Mouse (Mus musculus) thymus, postnatal 36 days (tissue): ENCODE data around the gene Cnmd.

ENCODE experiments used
- DNase-seq, 2 experiments: peaks; one replicate each; pipeline ENCODE4 v3.0.0; 2022; ENCODE audit warnings: mixed read lengths in 2 of 2

Gene Cnmd

GRCm38 (mm10) chr14:79662001-79662400 is at the start of gene Cnmd:
Gene Cnmd (minus strand): TSS chr14:79662170.
- no peak for DNase-seq

GRCm38 (mm10) chr14:79711301-79711700 is 49.3 kb upstream of the Cnmd start:
- no peak for DNase-seq

GRCm38 (mm10) chr14:79703523-79704172 is 41.7 kb upstream of the Cnmd start:
- no peak for DNase-seq

DNA sequence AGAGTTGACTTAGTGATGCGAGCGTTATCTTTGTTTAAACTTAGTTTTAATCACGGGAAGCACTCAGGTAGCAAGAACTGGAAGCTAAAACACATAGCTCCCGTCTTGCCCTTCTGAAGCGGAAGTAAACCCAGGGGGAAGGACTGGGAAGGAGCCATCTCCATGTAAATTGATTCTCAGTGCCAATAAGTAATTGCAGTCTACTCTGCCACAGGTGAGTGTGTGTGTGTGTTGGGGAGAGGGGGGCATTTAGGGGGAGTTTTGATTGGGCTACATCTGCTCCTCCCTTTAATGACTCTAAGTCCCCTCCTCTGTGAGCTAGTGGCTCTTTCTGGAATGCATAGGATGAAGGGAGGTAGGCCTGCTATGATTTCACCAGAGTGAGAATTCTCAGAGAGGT is 39.6 kb upstream of the Cnmd start:
- DNase-seq, result no peak

DNA sequence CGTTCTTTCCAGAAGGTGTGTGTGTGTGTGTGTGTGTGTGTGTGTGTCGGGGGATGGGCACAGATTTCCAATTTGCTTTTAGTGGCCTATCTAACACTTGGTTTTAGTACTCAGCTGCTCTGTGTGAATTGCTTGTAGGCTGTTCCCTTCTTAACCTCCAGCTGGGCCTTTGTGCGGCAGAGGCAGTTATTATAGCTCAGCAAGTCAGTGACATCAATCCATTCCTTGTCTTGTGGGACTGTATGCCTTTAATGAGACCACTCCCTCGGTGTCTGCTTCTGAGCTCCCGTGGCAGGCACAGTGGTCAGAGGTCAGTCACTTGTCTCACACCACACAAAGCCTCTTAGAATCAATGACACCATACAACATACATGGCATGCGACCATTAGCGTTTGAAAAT is 39.1 kb upstream of the Cnmd start:
- DNase-seq, result no peak

DNA sequence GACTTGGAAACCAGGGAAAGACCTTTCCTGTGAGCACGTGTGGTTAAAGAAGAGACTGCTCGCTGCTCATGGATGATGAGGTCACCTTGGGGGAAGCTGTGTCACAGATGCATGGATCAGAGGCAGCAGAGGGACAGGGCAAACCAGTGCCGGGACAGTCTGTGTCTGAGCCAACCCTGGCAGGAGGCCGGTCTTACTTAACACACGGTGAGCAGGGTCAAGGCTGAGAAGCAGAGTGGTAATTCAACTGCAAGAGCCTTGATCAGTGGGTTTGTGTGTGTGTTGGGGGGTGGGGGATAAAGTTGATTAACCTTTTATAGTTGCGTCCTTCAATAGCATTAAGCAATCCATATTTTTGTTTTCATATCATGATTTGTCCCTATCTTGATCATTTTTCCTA is 37.4 kb upstream of the Cnmd start:
- DNase-seq, result no peak

DNA sequence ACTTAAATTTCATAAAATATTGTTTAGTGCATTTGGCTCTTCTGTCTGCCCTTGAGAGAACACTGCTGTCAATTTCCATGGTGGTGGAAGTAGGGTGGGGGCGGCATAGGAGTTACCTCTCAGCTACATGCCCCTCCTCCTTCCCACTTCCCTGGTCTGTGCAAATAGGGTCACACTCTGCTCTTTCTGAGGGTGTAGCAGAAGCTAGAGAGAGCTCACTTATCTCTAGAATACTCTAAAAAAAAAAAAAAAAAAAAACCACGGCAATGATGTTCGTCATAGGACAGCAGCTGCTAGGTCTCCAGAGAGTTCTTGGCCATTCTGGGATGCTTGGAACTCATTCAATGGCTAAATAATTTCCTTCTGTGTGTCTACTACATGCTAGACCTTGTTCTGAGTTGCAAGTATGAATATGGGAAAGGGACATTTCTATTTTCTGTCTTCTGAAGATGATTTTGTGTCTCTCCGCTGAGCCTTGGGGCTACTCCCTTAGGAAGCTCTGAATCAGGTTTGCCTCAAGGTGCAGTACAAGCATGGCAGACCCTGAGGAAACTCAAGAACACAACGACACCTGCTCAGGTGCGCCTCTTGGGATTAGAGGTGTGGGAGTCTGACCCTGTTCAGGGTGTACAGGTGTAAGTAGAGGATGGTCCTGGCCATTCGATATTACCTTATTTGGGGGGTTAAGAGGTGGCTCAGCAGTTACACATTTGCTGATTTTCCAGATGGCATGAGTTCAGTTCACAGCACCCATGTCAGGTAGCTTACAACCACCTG is 28.3 kb upstream of the Cnmd start:
- DNase-seq, result no peak

- no peak for DNase-seq
These were observed 18.7 kb upstream of the Cnmd start for GRCm38 (mm10) chr14:79680652-79681051.

DNA sequence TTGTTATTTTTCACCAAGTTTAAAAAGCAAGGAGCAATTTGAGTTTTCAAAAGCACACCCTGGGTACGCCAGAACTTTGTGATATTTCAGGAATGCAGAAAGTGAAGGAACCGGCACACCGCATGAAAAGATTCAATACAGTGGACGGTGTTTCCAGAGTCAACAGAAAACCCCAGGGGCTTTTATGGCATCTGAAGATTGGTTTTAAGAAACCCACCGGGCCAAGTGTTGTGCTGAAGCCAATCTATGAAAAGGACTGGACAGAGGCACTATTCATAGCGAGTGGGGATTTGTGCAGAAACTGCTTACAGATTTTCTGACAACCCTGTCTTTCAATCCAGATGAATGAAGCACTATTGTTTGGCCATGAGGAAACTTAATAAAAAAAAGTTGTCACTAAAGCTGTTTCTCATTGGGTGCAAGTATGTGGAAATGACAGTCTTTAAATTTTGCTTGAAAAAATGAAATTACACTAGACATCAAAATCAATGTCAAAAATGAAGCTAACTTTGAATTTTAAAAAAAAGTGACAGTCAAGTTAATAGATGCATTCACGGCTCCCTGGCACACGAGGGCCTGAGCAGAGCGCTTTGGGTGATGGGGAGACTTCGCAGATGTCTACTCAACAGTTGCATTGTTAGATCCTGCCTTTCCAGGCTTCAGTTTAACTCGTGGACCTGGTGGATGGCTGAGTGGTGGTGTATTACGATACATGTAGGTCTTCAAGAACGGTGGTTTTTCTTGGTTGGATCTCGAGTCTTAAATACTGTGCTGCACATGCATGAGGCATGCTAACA is 16.1 kb upstream of the Cnmd start:
- no peak for DNase-seq

DNA sequence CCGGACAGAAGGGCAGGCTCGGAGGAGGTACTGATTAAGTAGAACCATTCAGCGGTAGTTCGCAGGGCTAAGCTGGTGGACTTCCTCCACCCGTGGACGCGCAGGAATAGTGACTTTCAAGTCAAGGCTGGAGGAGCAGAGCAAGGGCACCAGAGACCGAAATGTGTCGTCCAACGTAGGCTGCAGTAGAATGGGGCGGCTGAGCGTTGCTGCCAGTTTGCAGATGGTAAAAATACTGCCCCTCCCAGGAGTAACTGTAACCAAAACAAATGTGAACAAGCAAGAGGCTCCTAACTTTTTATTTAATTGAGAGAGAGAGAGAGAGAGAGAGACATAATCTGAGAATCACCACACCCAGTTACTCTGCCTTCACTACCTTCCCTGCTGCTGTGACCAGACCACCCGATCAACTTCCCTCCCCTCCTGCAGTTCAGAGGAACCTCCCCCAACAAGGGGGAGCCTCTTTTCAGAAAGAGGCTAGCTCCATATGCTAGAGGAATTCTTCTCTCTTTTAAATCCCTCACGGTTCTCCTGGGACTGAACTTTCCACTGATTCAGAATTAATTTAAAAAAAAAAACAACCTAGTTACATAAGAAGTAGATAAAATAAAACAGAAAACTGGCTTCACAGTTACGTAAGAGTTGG is 15.3 kb upstream of the Cnmd start:
- no peak for DNase-seq

- DNase-seq, result no peak
These were observed 11.4 kb upstream of the Cnmd start for GRCm38 (mm10) chr14:79673083-79674013.

DNA sequence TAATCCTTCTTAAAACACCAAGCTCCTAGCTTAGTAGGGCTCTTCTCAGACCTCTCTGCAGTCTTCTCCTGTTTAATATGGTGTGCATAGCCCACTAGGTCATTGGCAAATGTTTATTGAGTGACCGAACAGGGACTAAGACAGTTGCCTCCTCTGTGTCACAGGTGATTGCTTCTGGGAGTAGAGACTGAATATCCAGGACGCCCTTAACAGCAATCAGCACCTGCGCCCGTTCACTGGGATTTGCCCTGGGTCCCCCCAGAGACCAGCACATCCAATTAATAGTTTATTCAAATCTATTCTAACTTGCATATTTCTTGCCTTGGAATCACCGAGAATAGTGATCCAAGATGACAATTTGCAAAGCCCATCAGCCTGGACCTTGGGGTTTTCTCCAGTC is 10.6 kb upstream of the Cnmd start:
- DNase-seq, result no peak

DNA sequence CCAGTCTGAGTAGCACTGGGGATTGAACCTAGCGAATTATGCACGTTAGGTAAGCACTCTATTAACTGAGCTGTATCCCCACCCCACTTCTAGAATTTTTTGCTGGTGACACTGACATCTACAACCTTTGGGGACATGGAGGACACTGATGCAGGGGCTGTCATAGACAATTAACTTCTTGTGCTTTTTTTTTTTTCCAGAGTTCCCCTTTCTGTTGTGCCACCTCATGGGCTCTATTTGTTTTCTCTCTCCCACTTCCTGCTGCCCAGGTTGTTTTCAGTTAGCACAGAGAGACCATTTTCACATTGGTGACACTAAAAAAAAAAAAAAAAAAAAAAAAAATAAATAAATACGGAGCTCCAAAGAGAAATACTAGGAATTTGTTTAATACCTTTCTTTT is 9.0 kb upstream of the Cnmd start:
- no peak for DNase-seq

DNA sequence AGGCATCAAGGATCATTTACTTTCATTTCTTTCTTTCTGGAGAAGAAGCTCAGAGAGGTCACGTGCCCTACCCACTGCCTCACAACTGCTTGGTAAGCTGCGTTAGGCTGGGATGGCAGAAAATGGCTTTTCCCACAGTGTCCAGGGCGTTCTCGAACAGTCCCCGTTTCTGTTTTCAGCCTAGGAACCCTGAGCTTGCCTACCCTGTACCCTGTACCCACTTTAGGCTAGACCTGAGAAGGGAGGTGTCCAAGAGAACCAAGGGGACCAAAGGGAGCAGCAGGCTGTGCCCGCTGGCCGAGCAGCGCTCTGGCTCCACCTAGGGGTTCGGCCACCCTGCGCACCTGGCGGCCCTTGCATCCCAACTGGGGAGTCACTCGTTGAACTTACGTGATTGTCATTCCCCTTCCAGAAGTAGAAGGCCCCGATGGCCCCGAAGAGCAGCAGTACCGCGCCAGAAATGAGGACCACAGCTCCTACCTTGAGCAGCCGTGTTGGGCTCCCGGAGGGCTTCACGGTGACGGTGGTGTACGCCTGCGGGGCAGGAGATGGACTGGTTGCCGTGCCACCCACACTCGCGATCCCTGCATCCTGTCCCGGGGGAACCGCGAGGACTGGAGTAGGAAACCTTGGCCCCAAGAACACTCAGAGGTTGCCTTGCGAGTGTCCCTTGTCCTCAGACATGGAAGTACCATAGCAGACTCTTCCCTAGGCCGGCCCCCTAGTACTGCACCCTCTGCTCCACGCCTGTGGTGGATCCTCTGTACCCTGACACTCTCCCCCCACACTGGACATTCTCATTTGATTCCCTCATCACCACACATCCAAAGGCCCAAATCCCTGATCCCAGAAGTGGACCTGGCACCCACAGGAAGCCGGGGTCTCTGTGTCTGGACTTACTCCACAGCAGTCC is 709 bp downstream of the Cnmd start:
- DNase-seq, result peak; percentile 76 to 82

DNA sequence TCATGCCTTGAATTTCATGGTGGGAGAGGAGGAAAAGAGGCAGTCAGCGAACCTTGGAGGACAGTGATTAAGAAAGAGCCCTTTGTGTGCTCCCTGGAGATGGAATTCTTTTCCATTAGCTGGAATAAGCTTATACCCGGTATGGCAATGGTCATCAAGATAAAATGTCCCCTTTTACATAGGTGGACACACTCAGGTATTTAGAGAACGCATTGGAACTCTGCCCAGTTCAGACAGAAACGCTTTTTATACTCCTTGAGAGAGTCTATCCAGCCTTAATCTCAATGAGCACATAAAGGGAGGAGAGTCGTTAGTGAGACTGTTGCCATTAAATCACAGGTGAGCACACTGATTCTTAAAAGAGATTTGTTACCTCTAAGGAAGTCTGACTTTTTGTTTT is 1.5 kb downstream of the Cnmd start:
- DNase-seq, result no peak

GRCm38 (mm10) chr14:79658748-79659508 is 3.0 kb downstream of the Cnmd start:
- no peak for DNase-seq

- no peak for DNase-seq
These were observed 3.7 kb downstream of the Cnmd start for GRCm38 (mm10) chr14:79658286-79658685.

DNA sequence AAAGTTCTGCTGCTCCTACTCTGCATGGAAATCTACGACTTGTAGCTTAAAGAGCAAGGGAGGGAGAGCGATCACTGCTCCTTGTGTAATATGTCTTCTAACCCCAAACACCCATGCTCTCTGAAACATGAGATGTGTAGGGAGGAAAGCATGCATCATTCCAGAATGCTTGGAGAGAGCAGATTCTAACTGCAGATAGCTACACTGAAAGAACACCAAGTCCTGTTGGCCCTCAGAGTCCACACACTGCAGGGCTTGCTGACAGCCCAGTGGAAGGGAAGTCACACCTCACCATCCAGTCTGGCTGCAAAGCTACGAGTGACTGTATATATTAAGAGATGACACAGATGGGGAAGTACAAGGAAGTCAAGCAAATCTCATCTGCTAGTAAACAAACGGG is 9.3 kb downstream of the Cnmd start:
- DNase-seq, result no peak

- no peak for DNase-seq
These were observed 12.3 kb downstream of the Cnmd start for GRCm38 (mm10) chr14:79649680-79650079.

DNA sequence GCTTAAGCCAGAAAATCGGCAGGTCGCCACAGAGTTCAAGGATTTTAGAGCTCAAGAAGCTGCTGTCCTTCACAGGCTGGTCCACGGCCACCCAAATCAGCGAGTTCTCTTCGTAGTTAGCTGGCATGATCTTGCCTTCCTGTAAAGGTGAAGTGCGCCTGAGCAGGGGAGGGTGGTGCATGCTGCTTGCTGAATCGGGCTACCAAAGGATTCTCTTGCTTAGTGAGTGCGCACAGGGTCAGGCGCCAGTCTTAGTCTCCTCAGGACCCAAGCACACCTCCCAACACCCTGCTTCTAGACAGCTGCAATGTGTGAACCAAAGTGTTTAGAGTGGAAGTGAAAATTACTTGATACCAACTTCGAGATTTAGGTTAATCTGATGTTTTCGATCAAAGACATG is 16.6 kb downstream of the Cnmd start:
- DNase-seq, result no peak
